Mouse (Mus musculus) megakaryocyte, embryonic 14.5 days (primary cell): ENCODE data around the gene Mup20. TPM values are rescaled to one million over a fixed set of nuclear protein-coding genes. Genes with fewer than 3 reads are reported as not detected.

ENCODE experiments used
- polyA plus RNA-seq: library from polyadenylated mRNA; stranded (reverse); fragments of >175 nt; gene quantifications from 2 replicates; pipeline ENCODE4 v1.2.3, GENCODE M21; 2012; ENCODE audit warnings: low replicate concordance; ENCODE audit not compliant: insufficient read depth

The Mup20 gene
- polyA plus RNA-seq, 1 experiment, result not detected

Other genes starting within 250 kb of the Mup20 start
- gene Mup5, start 218.9 kb downstream of the Mup20 start, polyA plus RNA-seq, result not detected in 2 replicates
- not detected in 2 replicates for gene Mup3, start 33.2 kb upstream of the Mup20 start, polyA plus RNA-seq
- not detected in 2 replicates for gene Mup21, start 96.7 kb upstream of the Mup20 start, polyA plus RNA-seq
- not detected in 2 replicates for gene Zfp37, start 176.9 kb upstream of the Mup20 start, polyA plus RNA-seq
- 2.3 TPM in 1 of 2 replicates, not detected in the other for gene Slc31a2, start 208.4 kb upstream of the Mup20 start, polyA plus RNA-seq